ENCODE assay signal across 9 mouse cellular contexts in genomic region chr2:31294985-31295384, GRCm38 (mm10). TPM values are rescaled to one million over a fixed set of nuclear protein-coding genes. Genes with fewer than 3 reads are reported as not detected.
DNase-seq lines count a peak whose midpoint lies in the region; ATAC-seq lines count a peak whose summit lies in the region.
"Had no signal": no experiment of that assay in that cellular context is flagged by ENCODE, and none has a peak within 500 bp of the region (broad histone marks: within the 10 kb centered on the region; RNA-seq: fewer than 3 reads in every experiment).

No protein-coding gene starts in this region.

- no peak overlapping the region for H3K27ac ChIP-seq in intestine, embryonic 14.5 days (ENCODE audit: low read depth)
- no peak overlapping the region for H3K27ac ChIP-seq in intestine, embryonic 15.5 days
- H3K27ac ChIP-seq in embryonic facial prominence, embryonic 10.5 days (replicated peaks) = no peak overlapping the region
- H3K27ac ChIP-seq in limb, embryonic 11.5 days (replicated peaks; ENCODE audit: low read depth, low read length) = no peak overlapping the region
- H3K27ac ChIP-seq: embryonic facial prominence, embryonic 15.5 days had no signal

- peak; percentile 89 for DNase-seq in intestine, embryonic 14.5 days (ENCODE audit: low spot score)
- peak; percentile 85 for DNase-seq in adrenal gland, postnatal 14 days
- peak; percentile 83 for DNase-seq in embryonic facial prominence, embryonic 10.5 days (ENCODE audit: low spot score)
- DNase-seq in induced T-regulatory cell, adult 2 months (ENCODE audit: low read depth) = peak; percentile 83
- peak; percentile 88 for DNase-seq in limb, embryonic 11.5 days (ENCODE audit: low spot score)
- peak; percentile 59 for DNase-seq in ovary, postnatal 10 days (ENCODE audit: low spot score)
- DNase-seq in thymus, postnatal 10 days (ENCODE audit: low spot score in 2 of 2) = peak; percentile 67 to 80

- 2% methylated on average over 4 of the region's 4 CpGs for WGBS in intestine, embryonic 14.5 days
- 1% methylated on average over 4 of the region's 4 CpGs for WGBS in intestine, embryonic 15.5 days
- WGBS in embryonic facial prominence, embryonic 10.5 days = 4% methylated on average over 4 of the region's 4 CpGs
- 0% methylated on average over 4 of the region's 4 CpGs for WGBS in limb, embryonic 11.5 days

- H3K36me3 ChIP-seq in intestine, embryonic 14.5 days (ENCODE audit: control insufficient read depth, insufficient read depth, low read length) = peaks cover 21% of the 10 kb centered on the region
- H3K36me3 ChIP-seq in intestine, embryonic 15.5 days = no peaks in the 10 kb centered on the region
- peaks cover 36% of the 10 kb centered on the region for H3K36me3 ChIP-seq in embryonic facial prominence, embryonic 10.5 days (replicated peaks)
- no peaks in the 10 kb centered on the region; the same call in 1 of the 2 replicates for H3K36me3 ChIP-seq in limb, embryonic 11.5 days (ENCODE audit: control insufficient read depth, insufficient read depth, low read length)

- H3K27me3 ChIP-seq in intestine, embryonic 14.5 days (replicated peaks; ENCODE audit: control insufficient read depth, insufficient read depth, low read length) = no peaks in the 10 kb centered on the region
- no peaks in the 10 kb centered on the region for H3K27me3 ChIP-seq in intestine, embryonic 15.5 days (replicated peaks)
- no peaks in the 10 kb centered on the region for H3K27me3 ChIP-seq in embryonic facial prominence, embryonic 10.5 days (replicated peaks; ENCODE audit: low read depth, poor library complexity, severe bottlenecking)
- H3K27me3 ChIP-seq in limb, embryonic 11.5 days (ENCODE audit: control insufficient read depth, insufficient read depth, low read length) = no peaks in the 10 kb centered on the region
- H3K27me3 ChIP-seq: embryonic facial prominence, embryonic 15.5 days had no signal

- ATAC-seq in intestine, embryonic 14.5 days (replicated peaks; ENCODE audit: low FRiP score, low TSS enrichment, low read depth) = no peak
- no peak for ATAC-seq in intestine, embryonic 15.5 days
- no peak for ATAC-seq in limb, embryonic 11.5 days (ENCODE audit: insufficient number of reproducible peaks, low FRiP score, low TSS enrichment, low read depth)

- H3K4me1 ChIP-seq in intestine, embryonic 14.5 days (replicated peaks; ENCODE audit: control insufficient read depth, insufficient read depth, low read length) = 0 out of 2 replicates have a peak, but pooled peaks cover 2% of the 10 kb centered on the region
- H3K4me1 ChIP-seq in intestine, embryonic 15.5 days (replicated peaks) = peaks cover 13% of the 10 kb centered on the region
- peaks cover 20% of the 10 kb centered on the region for H3K4me1 ChIP-seq in embryonic facial prominence, embryonic 10.5 days
- no peaks in the 10 kb centered on the region for H3K4me1 ChIP-seq in limb, embryonic 11.5 days (ENCODE audit: control insufficient read depth, insufficient read depth, low read length)

- H3K4me3 ChIP-seq in intestine, embryonic 14.5 days (ENCODE audit: low read depth, low read length) = no peak overlapping the region
- H3K4me3 ChIP-seq in intestine, embryonic 15.5 days (replicated peaks) = no peak overlapping the region
- H3K4me3 ChIP-seq in embryonic facial prominence, embryonic 10.5 days = no peak overlapping the region
- H3K4me3 ChIP-seq in limb, embryonic 11.5 days (ENCODE audit: low read depth, low read length) = no peak overlapping the region
- H3K4me3 ChIP-seq: embryonic facial prominence, embryonic 15.5 days had no signal

- no peak overlapping the region for H3K9ac ChIP-seq in intestine, embryonic 14.5 days (ENCODE audit: low read length)
- no peak overlapping the region for H3K9ac ChIP-seq in intestine, embryonic 15.5 days
- no peak overlapping the region for H3K9ac ChIP-seq in limb, embryonic 11.5 days (ENCODE audit: low read length)
- H3K9ac ChIP-seq: embryonic facial prominence, embryonic 15.5 days had no signal

- no peaks in the 10 kb centered on the region for H3K9me3 ChIP-seq in intestine, embryonic 14.5 days (ENCODE audit: control insufficient read depth, low read length)
- no peaks in the 10 kb centered on the region for H3K9me3 ChIP-seq in intestine, embryonic 15.5 days
- H3K9me3 ChIP-seq in embryonic facial prominence, embryonic 10.5 days = no peaks in the 10 kb centered on the region
- H3K9me3 ChIP-seq in limb, embryonic 11.5 days (ENCODE audit: control insufficient read depth, low read length) = no peaks in the 10 kb centered on the region
- H3K9me3 ChIP-seq: embryonic facial prominence, embryonic 15.5 days had no signal

- H3K4me2 ChIP-seq in intestine, embryonic 14.5 days (ENCODE audit: low read length) = no peak overlapping the region
- no peak overlapping the region for H3K4me2 ChIP-seq in intestine, embryonic 15.5 days (replicated peaks)
- no peak overlapping the region for H3K4me2 ChIP-seq in limb, embryonic 11.5 days (ENCODE audit: low read depth, severe bottlenecking)
- H3K4me2 ChIP-seq: embryonic facial prominence, embryonic 15.5 days had no signal

RNA-seq across cellular contexts. Expression of gene Hmcn2, which starts 19.2 kb away (rescaled TPM):
- 10.0 and 10.3 TPM in 2 replicates for polyA plus RNA-seq in intestine, embryonic 14.5 days (2014; fragmentation: Nextera tagmentation; extraction: Ambion mirVana)
- polyA plus RNA-seq in intestine, embryonic 15.5 days (2015; fragmentation: Nextera tagmentation; extraction: Ambion mirVana) = 3.3 and 4.2 TPM in 2 replicates
- total RNA-seq in adrenal gland, postnatal 14 days (2021) = 4.3 and 5.8 TPM in 2 replicates
- polyA plus RNA-seq in embryonic facial prominence, embryonic 10.5 days (2016; fragmentation: Nextera tagmentation; extraction: Ambion mirVana) = 0.15 TPM in 1 of 2 replicates, not detected in the other
- polyA plus RNA-seq in limb, embryonic 11.5 days (2014; fragmentation: Nextera tagmentation; extraction: Ambion mirVana) = not detected in 2 replicates

RNA-seq across cellular contexts. Expression of gene Ncs1, which starts 49.4 kb away (rescaled TPM):
- polyA plus RNA-seq in intestine, embryonic 14.5 days (2014; fragmentation: Nextera tagmentation; extraction: Ambion mirVana) = 35.3 and 39.1 TPM in 2 replicates
- polyA plus RNA-seq in intestine, embryonic 15.5 days (2015; fragmentation: Nextera tagmentation; extraction: Ambion mirVana) = 23.9 and 25.0 TPM in 2 replicates
- 3.4 and 4.2 TPM in 2 replicates for total RNA-seq in adrenal gland, postnatal 14 days (2021)
- polyA plus RNA-seq in embryonic facial prominence, embryonic 10.5 days (2016; fragmentation: Nextera tagmentation; extraction: Ambion mirVana) = 66.0 and 66.5 TPM in 2 replicates
- polyA plus RNA-seq in limb, embryonic 11.5 days (2014; fragmentation: Nextera tagmentation; extraction: Ambion mirVana) = 59.6 and 61.9 TPM in 2 replicates
